Mouse (Mus musculus) liver, postnatal 0 days (tissue): Measurements from ENCODE around the gene Henmt1.

Experiments used
- CTCF ChIP-seq: sonication (generic); IDR thresholded peaks from 2 replicates; pipeline ENCODE4 v1.5.1; 2016; ENCODE audit warnings: antibody characterized with exemption, low read depth
- EP300 ChIP-seq: IDR thresholded peaks from 2 replicates; pipeline ENCODE4 v1.6.1; 2016; ENCODE audit warnings: antibody characterized with exemption, low read depth, mild to moderate bottlenecking

GRCm38 (mm10) chr3:108918852-108919251 is 20.8 kb upstream of the Henmt1 start:
- TF ChIP-seq EP300 (no peak), CTCF (peak; percentile 20)
